Mouse (Mus musculus): Measurements from ENCODE around the gene Plp2. TPM values are rescaled to one million over a fixed set of nuclear protein-coding genes. Genes with fewer than 3 reads are reported as not detected.
"Not testable (repeated sequence)": the region's sequence is repeated elsewhere in the genome, so short reads cannot be mapped to it uniquely, and the experiment has no call there.

Gene Plp2
- polyA plus RNA-seq (2012; rRNA removed) (196 and 259 TPM in 2 replicates), polyA plus RNA-seq (2014; fragmentation: Nextera tagmentation; extraction: Ambion mirVana) (190 and 201 TPM in 2 replicates)

DNA sequence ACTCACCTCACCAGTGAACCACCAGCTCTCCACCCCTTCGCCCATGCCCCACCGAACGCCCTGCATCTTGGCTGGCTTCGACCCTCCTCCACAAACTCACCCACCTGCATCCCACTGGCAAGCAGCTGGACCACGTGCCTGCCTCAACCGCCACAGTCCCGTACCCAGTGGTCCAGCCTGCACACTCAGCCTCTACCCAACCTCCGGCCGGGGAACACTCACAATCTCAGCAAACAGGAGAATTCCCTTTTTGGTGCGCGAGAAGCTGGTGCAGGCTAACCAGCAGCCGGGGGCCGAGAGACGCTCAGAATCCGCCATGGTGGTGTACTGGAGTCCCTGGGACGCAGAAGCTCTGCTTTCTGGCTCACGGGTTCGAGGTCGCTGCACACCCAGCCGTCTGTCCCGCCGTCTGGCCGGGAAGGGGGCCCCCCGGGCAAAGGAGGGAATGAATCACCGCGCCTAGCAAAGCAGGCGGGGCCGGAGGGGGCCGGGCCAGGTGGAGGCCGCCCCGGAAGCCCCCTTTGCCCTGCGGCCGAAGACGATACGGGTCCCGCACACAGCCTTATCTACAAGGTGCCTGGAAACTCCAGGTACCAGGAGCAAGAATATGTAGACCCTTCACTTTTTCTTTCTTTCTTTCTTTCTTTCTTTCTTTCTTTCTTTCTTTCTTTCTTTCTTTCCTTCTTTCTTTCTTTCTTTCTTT lies at the start of gene Plp2:
Gene Plp2 (minus strand): TSS at position 470 of the 703 bp plus-strand sequence.
- DNase-seq (ENCODE audit: low spot score) (no peak), ATAC-seq (ENCODE audit: low FRiP score, low read depth) (peak; percentile 23; the same call in 1 of the 2 replicates)
- Histone ChIP-seq H3K27ac (replicated peaks; ENCODE audit: low read depth, low read length) (peak within 1 kb of the TSS; percentile 63), H3K9ac (ENCODE audit: low read depth, low read length, severe bottlenecking) (peak within 1 kb of the TSS; percentile 56), H3K9me3 (ENCODE audit: control insufficient read depth, low read length) (no peaks in the 10 kb centered on the region), H3K27me3 (ENCODE audit: control insufficient read depth, insufficient read depth, low read length) (no peaks in the 10 kb centered on the region), H3K36me3 (ENCODE audit: control insufficient read depth, insufficient read depth, low read length) (peaks cover 6% of the 10 kb centered on the region; the same call in 1 of the 2 replicates), H3K4me1 (ENCODE audit: control insufficient read depth, insufficient read depth, low read length) (peaks cover 9% of the 10 kb centered on the region; the same call in 1 of the 2 replicates), H3K4me2 (replicated peaks; ENCODE audit: low read depth, low read length, severe bottlenecking) (peak within 1 kb of the TSS; percentile 48), H3K4me3 (replicated peaks; ENCODE audit: low read length) (peak within 1 kb of the TSS; percentile 44)
- 19% methylated on average over 27 of the region's 36 CpGs for WGBS
- TF ChIP-seq POLR2A (IDR thresholded peaks at IDR 0.05; ENCODE audit: borderline replicate concordance, extremely low read depth, insufficient read depth, insufficient read length), result no peak

DNA sequence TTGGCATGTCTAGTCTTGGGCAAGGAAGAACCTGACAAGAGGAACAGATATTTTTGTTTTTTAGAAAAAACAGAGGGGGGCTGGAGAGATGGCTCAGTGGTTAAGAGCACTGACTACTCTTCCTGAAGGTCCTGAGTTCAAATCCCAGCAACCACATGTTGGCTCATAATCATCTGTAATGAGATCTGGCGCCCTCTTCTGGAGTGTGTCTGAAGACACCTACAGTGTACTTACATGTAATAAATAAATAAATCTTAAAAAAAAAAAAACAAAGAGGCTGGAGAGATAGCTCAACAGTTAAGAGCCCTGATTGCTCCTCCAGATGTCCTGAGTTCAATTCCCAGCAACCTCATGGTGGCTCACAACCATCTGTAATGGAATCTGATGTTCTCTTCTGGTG lies 44.9 kb upstream of the Plp2 start:
- not testable (repeated sequence) for H3K9me3 ChIP-seq (ENCODE audit: control insufficient read depth, low read length); H3K9ac ChIP-seq (ENCODE audit: low read depth, low read length, severe bottlenecking); H3K27ac ChIP-seq (replicated peaks; ENCODE audit: low read depth, low read length); H3K36me3 ChIP-seq (ENCODE audit: control insufficient read depth, insufficient read depth, low read length); ATAC-seq (ENCODE audit: low FRiP score, low read depth); H3K4me2 ChIP-seq (replicated peaks; ENCODE audit: low read depth, low read length, severe bottlenecking); DNase-seq (ENCODE audit: low spot score); H3K27me3 ChIP-seq (ENCODE audit: control insufficient read depth, insufficient read depth, low read length); H3K4me1 ChIP-seq (ENCODE audit: control insufficient read depth, insufficient read depth, low read length); H3K4me3 ChIP-seq (replicated peaks; ENCODE audit: low read length)
- 24% methylated on average over 1 of the region's 1 CpGs for WGBS

DNA sequence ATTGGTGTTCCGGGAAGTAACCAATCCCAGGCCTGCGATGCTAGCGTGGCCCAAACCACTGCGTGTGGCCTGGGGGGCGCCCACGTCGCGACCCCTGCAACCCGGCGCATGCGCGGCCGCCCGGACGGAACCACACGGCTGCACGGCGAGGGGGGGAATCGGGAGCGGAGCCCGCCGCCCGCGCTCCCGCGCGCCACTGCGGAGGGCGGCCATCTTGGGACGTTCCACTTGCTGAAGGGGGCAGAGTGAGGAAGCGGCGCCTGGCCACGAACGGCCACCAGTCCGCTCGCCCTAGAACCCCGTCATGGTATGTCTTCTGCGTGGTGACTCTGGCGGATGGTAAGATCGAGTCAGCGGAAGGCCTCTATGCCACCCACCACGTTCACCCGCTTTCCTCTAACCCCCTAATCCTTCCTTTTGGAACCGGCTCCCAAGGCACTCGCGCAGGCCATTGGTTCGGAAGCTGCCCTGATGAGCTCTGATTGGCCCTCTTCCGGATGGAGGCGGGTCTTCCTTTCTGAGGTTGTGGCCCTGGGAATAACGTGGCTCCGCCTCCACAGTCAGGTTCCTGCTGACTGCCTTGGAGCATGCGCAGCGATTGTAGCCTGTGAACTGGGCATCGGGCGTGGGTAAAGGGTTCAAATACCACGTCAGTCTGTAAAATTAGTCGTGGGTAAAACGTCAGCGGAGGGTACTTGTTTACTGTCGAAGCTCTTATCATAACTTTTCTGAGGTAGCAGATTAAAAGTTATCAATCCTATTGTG lies 43.1 kb upstream of the Plp2 start, which contains the start of gene Wdr45:
Gene Wdr45 (plus strand): TSS at position 199 of the 765 bp plus-strand sequence.
- not testable (repeated sequence) for H3K36me3 ChIP-seq (ENCODE audit: control insufficient read depth, insufficient read depth, low read length); H3K4me1 ChIP-seq (ENCODE audit: control insufficient read depth, insufficient read depth, low read length); H3K9me3 ChIP-seq (ENCODE audit: control insufficient read depth, low read length); H3K27me3 ChIP-seq (ENCODE audit: control insufficient read depth, insufficient read depth, low read length); H3K9ac ChIP-seq (ENCODE audit: low read depth, low read length, severe bottlenecking); H3K27ac ChIP-seq (replicated peaks; ENCODE audit: low read depth, low read length)
- Histone ChIP-seq H3K4me3 (replicated peaks; ENCODE audit: low read length) (peak within 1 kb of the TSS; percentile 35), H3K4me2 (replicated peaks; ENCODE audit: low read depth, low read length, severe bottlenecking) (peak within 1 kb of the TSS; percentile 44)
- peak; percentile 97 for ATAC-seq (ENCODE audit: low FRiP score, low read depth)
- WGBS, result 23% methylated on average over 17 of the region's 60 CpGs
- peak; percentile 93 for DNase-seq (ENCODE audit: low spot score)

DNA sequence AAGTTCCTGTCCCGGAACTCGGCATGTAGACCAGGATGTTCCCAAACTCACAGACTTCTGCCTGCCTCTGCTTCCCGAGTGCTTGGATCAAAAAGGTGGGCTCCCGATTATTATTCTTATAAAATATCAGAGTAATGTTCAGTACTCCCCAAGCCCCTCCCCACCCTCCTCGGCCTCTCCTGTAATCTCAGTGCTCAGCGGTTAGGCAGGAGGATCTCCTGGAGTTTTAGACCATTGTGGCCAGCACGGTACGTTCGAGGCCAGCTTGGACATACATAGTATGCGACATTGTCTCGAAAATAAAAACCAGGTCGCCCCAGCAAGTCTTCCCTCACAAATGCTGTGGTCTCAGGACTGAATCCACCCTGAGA lies 42.6 kb upstream of the Plp2 start:
- ATAC-seq (ENCODE audit: low FRiP score, low read depth), result 0 out of 2 replicates have a peak, but pooled peaks have one; percentile 9
- WGBS, result 27% methylated on average over 5 of the region's 12 CpGs
- H3K27ac ChIP-seq (replicated peaks; ENCODE audit: low read depth, low read length); H3K9me3 ChIP-seq (ENCODE audit: control insufficient read depth, low read length); H3K4me1 ChIP-seq (ENCODE audit: control insufficient read depth, insufficient read depth, low read length); H3K36me3 ChIP-seq (ENCODE audit: control insufficient read depth, insufficient read depth, low read length); H3K27me3 ChIP-seq (ENCODE audit: control insufficient read depth, insufficient read depth, low read length); H3K9ac ChIP-seq (ENCODE audit: low read depth, low read length, severe bottlenecking); DNase-seq (ENCODE audit: low spot score): not testable (repeated sequence)
- H3K4me3 ChIP-seq (replicated peaks; ENCODE audit: low read length), result peak overlapping the region; percentile 35
- H3K4me2 ChIP-seq (replicated peaks; ENCODE audit: low read depth, low read length, severe bottlenecking), result peak overlapping the region; percentile 44

GRCm38 (mm10) chrX:7696954-7697381 lies 25.8 kb upstream of the Plp2 start, which contains the start of gene Gpkow:
TSS of gene Gpkow (plus strand) at chrX:7697131.
- WGBS, result 20% methylated on average over 33 of the region's 33 CpGs
- DNase-seq (ENCODE audit: low spot score), result peak; percentile 92

More at GRCm38 (mm10) chrX:7696954-7697381, 25.8 kb upstream of the Plp2 start, which contains the start of gene Gpkow:
- TF ChIP-seq POLR2A (IDR thresholded peaks at IDR 0.05; ENCODE audit: borderline replicate concordance, extremely low read depth, insufficient read depth, insufficient read length), result no peak
- Histone ChIP-seq H3K4me2 (replicated peaks; ENCODE audit: low read depth, low read length, severe bottlenecking) (peak within 1 kb of the TSS; percentile 53), H3K36me3 (ENCODE audit: control insufficient read depth, insufficient read depth, low read length) (no peaks in the 10 kb centered on the region), H3K27me3 (ENCODE audit: control insufficient read depth, insufficient read depth, low read length) (no peaks in the 10 kb centered on the region), H3K9me3 (ENCODE audit: control insufficient read depth, low read length) (no peaks in the 10 kb centered on the region), H3K4me3 (replicated peaks; ENCODE audit: low read length) (peak within 1 kb of the TSS; percentile 55), H3K9ac (ENCODE audit: low read depth, low read length, severe bottlenecking) (peak within 1 kb of the TSS; percentile 61), H3K27ac (replicated peaks; ENCODE audit: low read depth, low read length) (0 out of 2 replicates have a peak within 1 kb of the TSS, but pooled peaks have one; percentile 33), H3K4me1 (ENCODE audit: control insufficient read depth, insufficient read depth, low read length) (no peaks in the 10 kb centered on the region)
- ATAC-seq (ENCODE audit: low FRiP score, low read depth), result peak; percentile 98
